Mouse (Mus musculus): ENCODE results near the gene Pak4. TPM values are rescaled to one million over a fixed set of nuclear protein-coding genes. Genes with fewer than 3 reads are reported as not detected.
"Not testable (repeated sequence)": the region's sequence is repeated elsewhere in the genome, so short reads cannot be mapped to it uniquely, and the experiment has no call there.

Gene Pak4
- polyA plus RNA-seq, 1 experiment: 10.5 TPM

- no peak overlapping the region for H3K4me3 ChIP-seq (ENCODE audit: insufficient read depth, low read length)
- H3K27ac ChIP-seq (ENCODE audit: insufficient read depth, low read length): no peak overlapping the region
- no peaks in the 10 kb centered on the region for H3K4me1 ChIP-seq (ENCODE audit: control insufficient read depth, insufficient read depth, low read length)
- TF ChIP-seq POLR2A (IDR thresholded peaks at IDR 0.05; ENCODE audit: low read depth, low read length) (no peak), CTCF (IDR thresholded peaks at IDR 0.05; ENCODE audit: borderline replicate concordance, insufficient read depth, low read length) (no peak)
Observed at GRCm38 (mm10) chr7:28532005-28532404, 66.0 kb downstream of the Pak4 start.

GRCm38 (mm10) chr7:28527922-28528719, 69.9 kb downstream of the Pak4 start:
- TF ChIP-seq CTCF (IDR thresholded peaks at IDR 0.05; ENCODE audit: borderline replicate concordance, insufficient read depth, low read length): peak; percentile 52; the same call in 1 of the 2 replicates
- TF ChIP-seq POLR2A (IDR thresholded peaks at IDR 0.05; ENCODE audit: low read depth, low read length): no peak
- Histone ChIP-seq H3K4me3 (ENCODE audit: insufficient read depth, low read length) (no peak overlapping the region), H3K4me1 (ENCODE audit: control insufficient read depth, insufficient read depth, low read length) (no peaks in the 10 kb centered on the region), H3K27ac (ENCODE audit: insufficient read depth, low read length) (no peak overlapping the region)

GRCm38 (mm10) chr7:28522536-28522935, 75.4 kb downstream of the Pak4 start, which contains the start of gene Ifnl3:
Ifnl3 (plus strand) TSS chr7:28522836.
- H3K4me1 ChIP-seq (ENCODE audit: control insufficient read depth, insufficient read depth, low read length); H3K4me3 ChIP-seq (ENCODE audit: insufficient read depth, low read length); H3K27ac ChIP-seq (ENCODE audit: insufficient read depth, low read length): not testable (repeated sequence)

- TF ChIP-seq CTCF (IDR thresholded peaks at IDR 0.05; ENCODE audit: borderline replicate concordance, insufficient read depth, low read length): no peak
- no peak for TF ChIP-seq POLR2A (IDR thresholded peaks at IDR 0.05; ENCODE audit: low read depth, low read length)
- H3K27ac ChIP-seq (ENCODE audit: insufficient read depth, low read length): no peak overlapping the region
- no peak overlapping the region for H3K4me3 ChIP-seq (ENCODE audit: insufficient read depth, low read length)
- no peaks in the 10 kb centered on the region for H3K4me1 ChIP-seq (ENCODE audit: control insufficient read depth, insufficient read depth, low read length)
Observed at GRCm38 (mm10) chr7:28511441-28511840, 86.5 kb downstream of the Pak4 start.

- H3K27ac ChIP-seq (ENCODE audit: insufficient read depth, low read length); H3K4me3 ChIP-seq (ENCODE audit: insufficient read depth, low read length); H3K4me1 ChIP-seq (ENCODE audit: control insufficient read depth, insufficient read depth, low read length): not testable (repeated sequence)
Observed at GRCm38 (mm10) chr7:28510405-28510974, 87.5 kb downstream of the Pak4 start, which contains the start of gene Ifnl2. Ifnl2 (minus strand) TSS chr7:28510455.

- not testable (repeated sequence) for H3K4me3 ChIP-seq (ENCODE audit: insufficient read depth, low read length); H3K4me1 ChIP-seq (ENCODE audit: control insufficient read depth, insufficient read depth, low read length); H3K27ac ChIP-seq (ENCODE audit: insufficient read depth, low read length)
Observed at GRCm38 (mm10) chr7:28509121-28509520, 88.9 kb downstream of the Pak4 start.

Other genes starting within 250 kb of the Pak4 start
- gene Rps16, start 247.5 kb downstream of the Pak4 start, polyA plus RNA-seq (2011; ENCODE audit: insufficient read length, low read depth, missing spikeins): 997 and 1,079 TPM in 2 replicates
- gene Plekhg2, start 225.6 kb downstream of the Pak4 start, polyA plus RNA-seq (2011; ENCODE audit: insufficient read length, low read depth, missing spikeins): 66.5 and 68.5 TPM in 2 replicates
- gene Zfp36, start 217.9 kb downstream of the Pak4 start, polyA plus RNA-seq (2011; ENCODE audit: insufficient read length, low read depth, missing spikeins): 23.4 and 27.4 TPM in 2 replicates
- 18.2 and 19.4 TPM in 2 replicates for gene Med29, start 205.5 kb downstream of the Pak4 start, polyA plus RNA-seq (2011; ENCODE audit: insufficient read length, low read depth, missing spikeins)
- gene Paf1, start 205.2 kb downstream of the Pak4 start, polyA plus RNA-seq (2011; ENCODE audit: insufficient read length, low read depth, missing spikeins): 73.5 and 82.5 TPM in 2 replicates
- not detected in 2 replicates for gene Gmfg, start 160.7 kb downstream of the Pak4 start, polyA plus RNA-seq (2011; ENCODE audit: insufficient read length, low read depth, missing spikeins)
- gene Lrfn1, start 146.2 kb downstream of the Pak4 start, polyA plus RNA-seq (2011; ENCODE audit: insufficient read length, low read depth, missing spikeins): 4.7 and 4.9 TPM in 2 replicates
- not detected in 2 replicates for gene Ifnl2, start 87.7 kb downstream of the Pak4 start, polyA plus RNA-seq (2011; ENCODE audit: insufficient read length, low read depth, missing spikeins)
- gene Ifnl3, start 75.3 kb downstream of the Pak4 start, polyA plus RNA-seq (2011; ENCODE audit: insufficient read length, low read depth, missing spikeins): not detected in 2 replicates
- not detected in 2 replicates for gene Sycn, start 57.3 kb downstream of the Pak4 start, polyA plus RNA-seq (2011; ENCODE audit: insufficient read length, low read depth, missing spikeins)
- gene Nccrp1, start 50.9 kb downstream of the Pak4 start, polyA plus RNA-seq (2011; ENCODE audit: insufficient read length, low read depth, missing spikeins): not detected in 2 replicates
- 65.7 and 69.3 TPM in 2 replicates for gene Samd4b, start within 50 bp of the Pak4 start, polyA plus RNA-seq (2011; ENCODE audit: insufficient read length, low read depth, missing spikeins)
- gene Acp7, start 33.1 kb upstream of the Pak4 start, polyA plus RNA-seq (2011; ENCODE audit: insufficient read length, low read depth, missing spikeins): 1.8 TPM in 1 of 2 replicates, not detected in the other
- 3.8 and 5.1 TPM in 2 replicates for gene Fbxo27, start 94.7 kb upstream of the Pak4 start, polyA plus RNA-seq (2011; ENCODE audit: insufficient read length, low read depth, missing spikeins)
- gene Fbxo17, start 118.6 kb upstream of the Pak4 start, polyA plus RNA-seq (2011; ENCODE audit: insufficient read length, low read depth, missing spikeins): 16.3 and 18.4 TPM in 2 replicates
- 30.9 and 50.8 TPM in 2 replicates for gene Mrps12, start 143.6 kb upstream of the Pak4 start, polyA plus RNA-seq (2011; ENCODE audit: insufficient read length, low read depth, missing spikeins)
- gene Sars2, start 143.8 kb upstream of the Pak4 start, polyA plus RNA-seq (2011; ENCODE audit: insufficient read length, low read depth, missing spikeins): 5.2 and 7.1 TPM in 2 replicates
- gene Ccer2, start 158.0 kb upstream of the Pak4 start, polyA plus RNA-seq (2011; ENCODE audit: insufficient read length, low read depth, missing spikeins): not detected in 2 replicates
- 60.1 and 64.1 TPM in 2 replicates for gene Sirt2, start 168.6 kb upstream of the Pak4 start, polyA plus RNA-seq (2011; ENCODE audit: insufficient read length, low read depth, missing spikeins)
- 13.8 and 15.0 TPM in 2 replicates for gene Nfkbib, start 169.3 kb upstream of the Pak4 start, polyA plus RNA-seq (2011; ENCODE audit: insufficient read length, low read depth, missing spikeins)
- gene Rinl, start 190.8 kb upstream of the Pak4 start, polyA plus RNA-seq (2011; ENCODE audit: insufficient read length, low read depth, missing spikeins): 0.77 TPM in 1 of 2 replicates, not detected in the other
- gene Hnrnpl, start 210.4 kb upstream of the Pak4 start, polyA plus RNA-seq (2011; ENCODE audit: insufficient read length, low read depth, missing spikeins): 442 and 496 TPM in 2 replicates
- 80.4 and 81.2 TPM in 2 replicates for gene Ech1, start 227.0 kb upstream of the Pak4 start, polyA plus RNA-seq (2011; ENCODE audit: insufficient read length, low read depth, missing spikeins)
- 1.4 and 6.5 TPM in 2 replicates for gene Lgals4, start 235.7 kb upstream of the Pak4 start, polyA plus RNA-seq (2011; ENCODE audit: insufficient read length, low read depth, missing spikeins)